Mouse (Mus musculus): ENCODE results near the gene Olfr1331. TPM values are rescaled to one million over a fixed set of nuclear protein-coding genes. Genes with fewer than 3 reads are reported as not detected.

Gene Olfr1331
- not detected in 2 replicates for total RNA-seq (2012; rRNA removed)

DNA sequence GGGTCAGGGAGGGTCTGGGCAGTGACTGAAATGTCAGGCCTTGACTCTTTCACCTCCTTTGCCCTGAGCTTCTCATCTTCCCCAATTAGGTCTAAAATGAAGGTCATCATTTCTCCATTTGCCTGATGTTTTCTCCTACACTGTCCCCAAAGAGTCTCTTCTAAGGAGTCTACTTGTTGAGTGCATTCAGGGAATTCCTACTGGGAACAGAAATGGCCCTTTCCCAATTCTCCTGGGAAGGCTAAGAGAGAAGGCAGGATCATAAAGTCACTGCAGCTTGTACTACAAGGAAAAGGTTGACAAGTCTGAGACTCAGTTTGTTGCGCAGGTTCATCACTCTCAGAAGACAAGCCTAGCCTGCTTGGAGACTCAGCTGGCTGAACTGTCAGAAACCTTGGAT, at the start of gene Olfr1331:
Olfr1331 (plus strand) TSS at position 301 of the 400 bp plus-strand sequence.
- Histone ChIP-seq H3K4me3 (ENCODE audit: insufficient read depth in 1 of 2, low read depth in 1 of 2, low read length in 2 of 2, poor library complexity in 1 of 2, severe bottlenecking in 1 of 2) (no peak within 1 kb of the TSS), H3K36me3 (ENCODE audit: control insufficient read depth, insufficient read depth, low read length, poor library complexity, severe bottlenecking) (no peaks in the 10 kb centered on the region), H3K4me1 (ENCODE audit: control insufficient read depth in 2 of 2, insufficient read depth in 2 of 2, low read length in 2 of 2, poor library complexity in 1 of 2) (no peaks in the 10 kb centered on the region), H3K27ac (ENCODE audit: insufficient read depth, low read depth, low read length, poor library complexity, severe bottlenecking) (no peak within 1 kb of the TSS), H3K9me3 (ENCODE audit: control insufficient read depth, insufficient read depth, low read depth, low read length) (no peaks in the 10 kb centered on the region), H3K9ac (ENCODE audit: insufficient read depth, low read depth, low read length, poor library complexity, severe bottlenecking) (no peak within 1 kb of the TSS)
- no peak for DNase-seq (ENCODE audit: low read depth, low spot score)
- TF ChIP-seq MAFK (IDR thresholded peaks at IDR 0.05; ENCODE audit: insufficient read depth, low read depth, low read length), result no peak
- in situ Hi-C loops (cut with MboI; ENCODE audit: low sequenced_read_pairs in 2 of 2, unreplicated experiment in 2 of 2), result no loop called here

GRCm38 (mm10) chr4:118818921-118819320, 45.5 kb upstream of the Olfr1331 start:
- no peaks in the 10 kb centered on the region for H3K9me3 ChIP-seq (ENCODE audit: control insufficient read depth, insufficient read depth, low read depth, low read length)
- DNase-seq (ENCODE audit: low read depth, low spot score), result no peak
- TF ChIP-seq MAFK (IDR thresholded peaks at IDR 0.05; ENCODE audit: insufficient read depth, low read depth, low read length) (no peak), HCFC1 (IDR thresholded peaks at IDR 0.05; ENCODE audit: borderline replicate concordance, insufficient read depth, low read length) (no peak), ZNF384 (IDR thresholded peaks at IDR 0.05; ENCODE audit: low read depth, low read length) (no peak), ZC3H11A (IDR thresholded peaks at IDR 0.05; ENCODE audit: borderline replicate concordance, low read depth, low read length) (no peak), CHD2 (IDR thresholded peaks at IDR 0.05; ENCODE audit: low read depth, low read length) (no peak)
- no peak overlapping the region for H3K4me3 ChIP-seq (ENCODE audit: insufficient read depth in 1 of 2, low read depth in 1 of 2, low read length in 2 of 2, poor library complexity in 1 of 2, severe bottlenecking in 1 of 2)
- H3K9ac ChIP-seq (ENCODE audit: insufficient read depth, low read depth, low read length, poor library complexity, severe bottlenecking), result no peak overlapping the region
- no peak overlapping the region for H3K27ac ChIP-seq (ENCODE audit: insufficient read depth, low read depth, low read length, poor library complexity, severe bottlenecking)
- in situ Hi-C loops (cut with MboI; ENCODE audit: low sequenced_read_pairs in 2 of 2, unreplicated experiment in 2 of 2), result no loop called here
- no peaks in the 10 kb centered on the region for H3K36me3 ChIP-seq (ENCODE audit: control insufficient read depth, insufficient read depth, low read length, poor library complexity, severe bottlenecking)
- H3K4me1 ChIP-seq (ENCODE audit: control insufficient read depth in 2 of 2, insufficient read depth in 2 of 2, low read length in 2 of 2, poor library complexity in 1 of 2), result no peaks in the 10 kb centered on the region

DNA sequence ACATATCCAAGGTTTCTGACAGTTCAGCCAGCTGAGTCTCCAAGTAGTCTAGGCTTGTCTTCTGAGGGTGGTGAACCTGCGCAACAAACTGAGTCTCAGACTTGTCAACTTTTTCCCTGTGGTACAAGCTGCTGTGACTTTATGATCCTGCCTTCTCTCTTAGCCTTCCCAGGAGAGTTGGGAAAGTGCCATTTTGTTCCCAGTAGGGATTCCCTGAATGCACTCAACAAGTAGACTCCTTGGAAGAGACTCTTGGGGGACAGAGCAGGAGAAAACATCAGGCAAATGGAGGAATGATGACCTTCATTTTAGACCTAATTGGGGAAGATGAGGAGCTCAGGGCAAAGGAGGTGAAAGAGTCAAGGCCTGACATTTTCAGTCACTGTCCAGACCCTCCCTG, 28.3 kb upstream of the Olfr1331 start, which contains the start of gene Olfr1333:
Olfr1333 (minus strand) TSS at position 101 of the 400 bp plus-strand sequence.
- Histone ChIP-seq H3K36me3 (ENCODE audit: control insufficient read depth, insufficient read depth, low read length, poor library complexity, severe bottlenecking) (no peaks in the 10 kb centered on the region), H3K4me1 (ENCODE audit: control insufficient read depth in 2 of 2, insufficient read depth in 2 of 2, low read length in 2 of 2, poor library complexity in 1 of 2) (no peaks in the 10 kb centered on the region), H3K9ac (ENCODE audit: insufficient read depth, low read depth, low read length, poor library complexity, severe bottlenecking) (no peak within 1 kb of the TSS), H3K27ac (ENCODE audit: insufficient read depth, low read depth, low read length, poor library complexity, severe bottlenecking) (no peak within 1 kb of the TSS), H3K9me3 (ENCODE audit: control insufficient read depth, insufficient read depth, low read depth, low read length) (no peaks in the 10 kb centered on the region), H3K4me3 (ENCODE audit: insufficient read depth in 1 of 2, low read depth in 1 of 2, low read length in 2 of 2, poor library complexity in 1 of 2, severe bottlenecking in 1 of 2) (no peak within 1 kb of the TSS)
- no peak for DNase-seq (ENCODE audit: low read depth, low spot score)
- in situ Hi-C loops (cut with MboI; ENCODE audit: low sequenced_read_pairs in 2 of 2, unreplicated experiment in 2 of 2), result no loop called here
- TF ChIP-seq MAFK (IDR thresholded peaks at IDR 0.05; ENCODE audit: insufficient read depth, low read depth, low read length), result no peak
- no peak for TF ChIP-seq ZC3H11A (IDR thresholded peaks at IDR 0.05; ENCODE audit: borderline replicate concordance, low read depth, low read length)
- TF ChIP-seq HCFC1 (IDR thresholded peaks at IDR 0.05; ENCODE audit: borderline replicate concordance, insufficient read depth, low read length), result no peak
- TF ChIP-seq ZNF384 (IDR thresholded peaks at IDR 0.05; ENCODE audit: low read depth, low read length), result no peak
- TF ChIP-seq CHD2 (IDR thresholded peaks at IDR 0.05; ENCODE audit: low read depth, low read length), result no peak

DNA sequence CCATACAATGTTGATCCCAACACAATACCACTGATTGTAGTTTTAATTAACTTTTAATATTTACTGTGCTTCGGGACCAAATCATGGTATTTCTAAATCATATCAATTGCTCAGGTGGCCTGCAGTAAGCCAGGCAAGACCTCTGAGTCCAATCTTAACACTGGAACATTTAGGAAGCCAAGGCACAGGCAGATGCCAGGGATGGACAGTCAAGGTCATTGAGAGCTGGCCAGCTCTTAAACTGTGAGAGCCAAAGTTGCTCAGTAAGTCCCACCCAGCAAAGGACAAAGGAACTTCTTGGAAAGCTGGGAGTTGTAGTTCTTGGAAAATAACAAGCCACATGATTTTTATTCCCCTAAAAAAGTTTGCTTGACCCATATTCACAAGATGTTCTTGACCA, 2.7 kb upstream of the Olfr1331 start:
- H3K9me3 ChIP-seq (ENCODE audit: control insufficient read depth, insufficient read depth, low read depth, low read length), result no peaks in the 10 kb centered on the region
- no peak for DNase-seq (ENCODE audit: low read depth, low spot score)
- H3K36me3 ChIP-seq (ENCODE audit: control insufficient read depth, insufficient read depth, low read length, poor library complexity, severe bottlenecking), result no peaks in the 10 kb centered on the region
- no peak overlapping the region for H3K4me3 ChIP-seq (ENCODE audit: insufficient read depth in 1 of 2, low read depth in 1 of 2, low read length in 2 of 2, poor library complexity in 1 of 2, severe bottlenecking in 1 of 2)
- H3K27ac ChIP-seq (ENCODE audit: insufficient read depth, low read depth, low read length, poor library complexity, severe bottlenecking), result no peak overlapping the region
- H3K4me1 ChIP-seq (ENCODE audit: control insufficient read depth in 2 of 2, insufficient read depth in 2 of 2, low read length in 2 of 2, poor library complexity in 1 of 2), result no peaks in the 10 kb centered on the region
- no peak for TF ChIP-seq ZC3H11A (IDR thresholded peaks at IDR 0.05; ENCODE audit: borderline replicate concordance, low read depth, low read length)
- TF ChIP-seq HCFC1 (IDR thresholded peaks at IDR 0.05; ENCODE audit: borderline replicate concordance, insufficient read depth, low read length), result no peak
- TF ChIP-seq CHD2 (IDR thresholded peaks at IDR 0.05; ENCODE audit: low read depth, low read length), result no peak
- no peak for TF ChIP-seq ZNF384 (IDR thresholded peaks at IDR 0.05; ENCODE audit: low read depth, low read length)
- no peak for TF ChIP-seq MAFK (IDR thresholded peaks at IDR 0.05; ENCODE audit: insufficient read depth, low read depth, low read length)
- H3K9ac ChIP-seq (ENCODE audit: insufficient read depth, low read depth, low read length, poor library complexity, severe bottlenecking), result no peak overlapping the region
- in situ Hi-C loops (cut with MboI; ENCODE audit: low sequenced_read_pairs in 2 of 2, unreplicated experiment in 2 of 2), result no loop called here

DNA sequence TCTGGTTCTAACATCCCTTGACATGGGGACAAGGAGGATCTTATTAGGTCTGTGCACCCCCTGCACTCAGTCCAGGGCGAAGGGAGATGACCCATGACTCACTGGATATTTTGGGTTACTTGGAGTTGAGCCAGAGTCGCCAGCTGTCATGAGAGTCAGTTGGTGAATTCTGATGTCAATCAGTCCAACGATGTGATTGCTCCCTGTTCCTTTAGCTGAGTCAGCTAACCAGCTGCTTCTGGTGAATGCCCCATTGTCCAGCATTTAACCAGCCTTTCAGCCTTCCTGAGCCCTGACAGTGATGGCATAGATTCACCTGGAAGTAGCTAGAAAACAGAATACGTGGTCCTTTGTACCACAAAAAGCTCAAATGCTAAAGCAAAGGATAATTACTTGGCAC, 1.7 kb upstream of the Olfr1331 start:
- no peak for TF ChIP-seq HCFC1 (IDR thresholded peaks at IDR 0.05; ENCODE audit: borderline replicate concordance, insufficient read depth, low read length)
- no peak for TF ChIP-seq ZNF384 (IDR thresholded peaks at IDR 0.05; ENCODE audit: low read depth, low read length)
- no peak for TF ChIP-seq ZC3H11A (IDR thresholded peaks at IDR 0.05; ENCODE audit: borderline replicate concordance, low read depth, low read length)
- TF ChIP-seq CHD2 (IDR thresholded peaks at IDR 0.05; ENCODE audit: low read depth, low read length), result no peak
- no peak for TF ChIP-seq MAFK (IDR thresholded peaks at IDR 0.05; ENCODE audit: insufficient read depth, low read depth, low read length)
- no peak overlapping the region for H3K27ac ChIP-seq (ENCODE audit: insufficient read depth, low read depth, low read length, poor library complexity, severe bottlenecking)
- no peak overlapping the region for H3K4me3 ChIP-seq (ENCODE audit: insufficient read depth in 1 of 2, low read depth in 1 of 2, low read length in 2 of 2, poor library complexity in 1 of 2, severe bottlenecking in 1 of 2)
- H3K36me3 ChIP-seq (ENCODE audit: control insufficient read depth, insufficient read depth, low read length, poor library complexity, severe bottlenecking), result no peaks in the 10 kb centered on the region
- H3K9me3 ChIP-seq (ENCODE audit: control insufficient read depth, insufficient read depth, low read depth, low read length), result no peaks in the 10 kb centered on the region
- H3K4me1 ChIP-seq (ENCODE audit: control insufficient read depth in 2 of 2, insufficient read depth in 2 of 2, low read length in 2 of 2, poor library complexity in 1 of 2), result no peaks in the 10 kb centered on the region
- in situ Hi-C loops (cut with MboI; ENCODE audit: low sequenced_read_pairs in 2 of 2, unreplicated experiment in 2 of 2), result no loop called here
- DNase-seq (ENCODE audit: low read depth, low spot score), result no peak
- no peak overlapping the region for H3K9ac ChIP-seq (ENCODE audit: insufficient read depth, low read depth, low read length, poor library complexity, severe bottlenecking)

Data from ES-E14 (cell line).